Mouse (Mus musculus): ENCODE measurements around the gene Spem1.
"Not testable (repeated sequence)": the region's sequence is repeated elsewhere in the genome, so short reads cannot be mapped to it uniquely, and the experiment has no call there.

The Spem1 gene

DNA sequence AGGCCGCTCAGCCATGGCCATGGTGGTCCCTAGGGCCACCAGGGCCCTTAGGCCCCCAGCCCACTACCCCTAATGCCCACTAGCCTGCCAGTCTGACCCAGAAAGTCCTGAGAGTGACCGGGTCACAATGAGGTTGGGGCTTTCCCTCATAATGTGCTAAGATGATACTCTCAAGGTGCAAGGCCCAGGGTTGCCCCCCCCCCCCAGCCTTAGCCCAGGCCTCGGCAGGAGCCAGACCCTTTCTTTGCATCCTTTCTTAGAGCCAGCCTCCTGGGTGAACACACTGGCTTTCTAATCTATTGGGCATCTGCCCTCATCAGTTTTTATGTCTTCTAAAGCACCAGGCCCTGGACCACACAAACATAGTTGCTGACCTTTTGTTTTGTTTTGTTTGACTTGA, at the start of gene Spem1:
Spem1 (minus strand) TSS at position 101 of the 400 bp plus-strand sequence.
- DNase-seq (ENCODE audit: low spot score), result no peak

DNA sequence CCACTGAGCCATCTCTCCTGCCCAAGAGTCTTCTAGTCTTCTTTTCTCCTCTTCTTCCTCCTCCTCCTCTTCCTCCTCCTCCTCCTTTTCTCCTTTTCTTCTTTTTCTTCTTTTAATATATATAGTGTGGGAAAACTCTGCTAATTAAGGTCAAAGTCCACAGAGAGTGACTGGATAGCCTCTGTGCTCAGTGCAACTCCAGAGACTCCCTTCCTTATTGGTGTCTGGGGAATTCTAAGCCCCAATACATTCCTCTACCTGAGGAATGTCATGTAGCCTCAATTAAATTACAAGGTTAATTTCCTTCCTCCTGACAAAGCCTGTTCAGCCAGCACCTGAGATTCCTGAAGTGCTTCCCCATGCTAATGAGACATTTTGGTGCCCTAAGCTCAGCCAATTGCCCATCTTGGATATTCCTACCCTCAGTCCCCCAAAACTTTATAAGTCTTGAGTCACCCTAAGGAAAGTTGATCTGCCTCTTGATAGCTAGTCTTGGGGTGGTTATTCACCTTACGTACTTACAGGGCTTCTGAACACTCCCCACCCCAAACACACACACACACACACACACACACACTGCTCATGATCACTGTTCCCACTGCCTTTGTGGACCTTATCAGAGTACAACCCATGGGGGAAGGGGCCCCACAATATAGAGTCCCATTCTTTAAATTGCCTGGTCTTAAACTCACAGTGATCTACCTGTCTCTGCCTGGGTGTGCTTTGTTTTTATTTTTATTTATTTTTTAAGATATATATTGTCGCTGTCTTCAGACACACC, 48.5 kb upstream of the Spem1 start:
- DNase-seq (ENCODE audit: low spot score), result no peak

GRCm38 (mm10) chr11:69867335-69867734, 45.4 kb upstream of the Spem1 start:
- no peak for DNase-seq (ENCODE audit: low spot score)

DNA sequence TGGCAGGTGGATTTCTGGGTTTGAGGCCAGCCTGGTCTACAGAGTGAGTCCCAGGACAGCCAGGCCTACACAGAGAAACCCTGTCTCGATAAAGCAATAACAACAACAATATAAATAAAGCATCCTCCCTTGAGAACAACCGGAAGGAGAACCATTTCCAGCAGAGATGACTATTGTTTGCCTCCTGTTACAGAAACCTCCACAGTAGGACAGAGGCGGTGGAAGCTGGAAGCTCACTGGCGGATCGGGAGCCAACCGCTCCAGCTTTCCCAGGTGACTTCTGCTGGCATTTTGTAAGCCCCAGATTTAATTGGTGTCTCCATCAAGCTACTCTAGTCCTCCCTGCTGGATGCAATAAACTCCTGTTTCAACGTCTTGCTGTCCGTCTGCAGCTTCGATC, 43.6 kb upstream of the Spem1 start:
- DNase-seq (ENCODE audit: low spot score), result no peak

DNA sequence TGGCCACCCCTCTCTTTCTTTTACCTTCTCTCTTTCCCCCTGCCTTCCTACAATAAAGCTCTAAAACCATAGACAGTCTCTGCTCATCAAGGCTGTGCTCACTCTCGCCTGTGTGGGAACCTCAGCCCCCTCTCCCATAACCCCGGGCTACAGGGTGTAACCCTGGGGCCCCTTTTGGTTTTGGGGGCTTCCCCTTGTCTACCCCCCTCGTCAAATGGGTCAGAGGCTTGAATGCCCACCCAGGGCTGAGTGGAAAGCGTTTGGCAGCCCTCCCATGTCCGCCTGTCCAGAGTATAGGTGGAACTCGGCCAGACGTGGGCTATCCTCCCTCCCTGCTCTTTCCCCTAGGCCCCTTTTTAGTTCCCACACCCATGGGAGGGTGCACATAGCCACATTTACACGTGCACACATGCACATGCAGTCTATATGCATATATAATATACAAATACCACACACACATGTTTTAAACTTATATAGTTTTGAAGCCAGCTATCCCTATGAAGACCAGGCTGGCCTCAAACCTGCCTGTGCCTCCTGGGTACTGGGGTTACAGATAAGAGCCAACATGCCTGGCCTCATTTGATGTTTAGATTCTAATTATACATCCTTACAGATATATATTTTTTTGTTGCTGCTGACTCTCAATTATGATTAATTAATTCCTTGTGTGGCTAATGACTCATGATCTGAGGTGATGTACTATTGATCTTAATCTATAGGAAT, 42.3 kb upstream of the Spem1 start:
- DNase-seq (ENCODE audit: low spot score), result no peak

DNA sequence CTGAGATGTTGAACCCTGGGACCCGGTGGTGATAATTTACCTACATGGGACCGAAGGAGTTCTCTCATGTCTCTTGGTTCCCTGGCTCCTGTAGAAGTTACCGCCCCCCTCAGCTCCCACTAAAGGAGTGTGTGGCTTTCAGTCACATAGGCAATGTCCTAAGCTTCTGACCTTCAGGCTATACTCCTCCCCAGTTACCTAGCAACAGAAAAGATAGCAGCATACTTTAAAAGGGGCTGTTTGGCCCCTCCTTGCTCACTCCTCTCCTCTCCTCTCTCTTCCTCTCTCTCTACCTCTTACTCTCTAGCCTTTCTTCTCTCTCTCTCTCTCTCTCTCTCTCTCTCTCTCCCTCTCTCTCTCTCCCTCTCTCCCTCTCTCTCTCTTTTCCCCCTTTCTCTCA, 41.7 kb upstream of the Spem1 start:
- not testable (repeated sequence) for DNase-seq (ENCODE audit: low spot score)

- DNase-seq (ENCODE audit: low spot score), result no peak
Observed at GRCm38 (mm10) chr11:69858113-69858998, 36.4 kb upstream of the Spem1 start, which contains the start of gene Tnk1. Gene Tnk1 (minus strand): TSS chr11:69858730.

DNA sequence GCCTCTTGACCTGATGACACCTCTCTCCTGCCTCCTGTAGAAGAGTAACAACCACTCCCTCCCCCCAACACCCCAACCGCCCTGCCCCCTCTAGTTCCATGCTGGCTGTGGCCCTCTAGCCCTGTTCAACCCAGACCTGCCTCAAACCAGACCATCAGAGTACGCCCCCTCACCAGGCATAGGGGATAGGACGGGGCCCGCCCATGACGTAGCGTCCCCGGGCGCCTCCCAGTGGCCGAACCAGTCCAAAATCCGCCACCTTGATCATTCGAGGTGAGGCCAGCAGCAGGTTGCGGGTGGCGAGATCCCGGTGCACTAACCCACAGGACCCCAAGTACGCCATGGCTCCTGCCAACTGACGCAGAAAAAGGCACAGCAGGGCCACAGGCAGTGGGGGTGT, 33.4 kb upstream of the Spem1 start:
- no peak for DNase-seq (ENCODE audit: low spot score)

DNA sequence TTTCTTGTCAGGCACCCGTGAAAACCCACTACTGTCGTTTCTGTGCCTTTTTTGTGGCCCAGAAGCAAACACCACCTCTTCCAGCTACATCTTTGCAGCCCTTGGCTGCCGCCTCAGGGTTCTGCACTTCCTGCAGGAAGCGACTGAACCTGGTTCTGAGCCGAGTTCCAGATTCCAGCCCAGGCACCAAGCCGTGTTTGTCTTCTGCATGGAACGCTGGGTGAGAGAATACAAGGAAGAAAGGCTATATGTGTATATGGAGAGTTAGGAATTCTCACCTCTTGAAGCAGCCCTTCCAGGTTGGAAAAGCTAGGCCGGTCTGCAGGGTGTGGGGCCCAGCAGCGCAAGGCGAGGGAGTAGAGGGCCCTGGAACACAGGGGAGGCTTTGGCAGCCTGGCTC, 32.7 kb upstream of the Spem1 start:
- DNase-seq (ENCODE audit: low spot score), result no peak

DNA sequence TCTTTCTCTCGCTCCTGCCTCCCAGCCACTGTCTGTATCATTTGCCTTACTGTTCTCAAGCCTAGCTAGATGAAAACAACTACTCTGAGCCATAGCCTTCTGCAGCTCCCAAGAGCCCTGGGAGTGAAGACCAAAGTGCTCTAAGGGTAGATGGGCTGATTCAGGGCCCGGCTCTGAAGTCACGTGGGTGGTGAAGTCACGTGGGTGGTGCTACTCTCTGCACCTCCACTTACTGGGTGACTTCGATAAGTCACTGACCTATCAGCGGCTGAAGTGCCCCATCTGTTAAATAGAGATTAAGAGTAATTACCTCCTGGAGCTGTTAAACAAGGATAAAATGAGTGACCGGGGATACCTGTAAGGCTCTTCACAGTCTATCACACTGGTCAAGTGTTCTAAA, 32.0 kb upstream of the Spem1 start:
- DNase-seq (ENCODE audit: low spot score), result no peak

- no peak for DNase-seq (ENCODE audit: low spot score)
Observed at GRCm38 (mm10) chr11:69850754-69851153, 28.8 kb upstream of the Spem1 start.

DNA sequence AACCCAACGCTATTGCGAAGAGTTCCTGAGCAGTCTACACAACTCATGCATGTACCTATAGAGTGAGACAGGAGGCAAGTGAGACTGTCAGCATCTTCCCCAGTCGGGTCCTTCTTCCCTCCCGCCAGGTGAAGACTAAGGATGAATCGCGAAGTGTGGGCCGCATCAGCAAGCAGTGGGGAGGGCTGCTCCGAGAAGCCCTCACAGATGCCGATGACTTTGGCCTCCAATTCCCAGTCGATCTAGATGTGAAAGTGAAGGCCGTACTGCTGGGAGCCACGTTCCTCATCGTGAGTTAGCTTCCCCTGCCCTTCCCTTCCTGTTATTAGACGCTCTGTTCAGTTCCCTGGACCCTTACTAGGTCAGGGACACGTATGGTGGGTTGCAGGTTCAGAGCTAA, 27.9 kb upstream of the Spem1 start:
- no peak for DNase-seq (ENCODE audit: low spot score)

GRCm38 (mm10) chr11:69849128-69849527, 27.1 kb upstream of the Spem1 start:
- no peak for DNase-seq (ENCODE audit: low spot score)

- no peak for DNase-seq (ENCODE audit: low spot score)
Observed at GRCm38 (mm10) chr11:69848021-69848420, 26.0 kb upstream of the Spem1 start.

- DNase-seq (ENCODE audit: low spot score), result no peak
Observed at GRCm38 (mm10) chr11:69846738-69847688, 25.0 kb upstream of the Spem1 start.

DNA sequence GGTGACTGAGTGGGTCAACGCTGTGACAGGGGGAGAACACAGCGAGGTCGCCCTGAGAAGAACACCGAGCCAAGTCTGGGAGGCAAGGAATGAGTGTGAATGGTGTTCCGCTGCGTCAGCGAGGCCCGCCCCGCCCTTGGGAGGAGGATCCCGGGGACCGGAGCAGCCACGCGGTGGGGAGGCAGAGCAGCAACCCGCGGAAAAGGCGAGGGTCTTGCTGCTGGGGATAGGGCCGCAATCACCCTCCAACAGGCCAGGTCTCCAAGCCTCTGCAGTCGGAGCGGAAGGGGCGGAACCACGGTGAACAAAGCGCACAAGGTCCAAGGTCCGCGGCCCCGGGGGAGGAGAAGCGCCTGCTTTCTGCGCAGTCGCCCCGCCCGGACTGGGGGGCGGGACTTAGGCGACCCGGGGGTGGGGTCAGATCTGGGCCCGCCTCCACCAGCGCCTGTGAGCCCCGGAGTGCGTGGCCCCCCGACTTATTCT, 24.3 kb upstream of the Spem1 start, which contains the start of gene Plscr3:
Plscr3 (plus strand) TSS at position 179 of the 483 bp plus-strand sequence.
- peak; percentile 88 for DNase-seq (ENCODE audit: low spot score)

GRCm38 (mm10) chr11:69838714-69839104, 16.7 kb upstream of the Spem1 start:
- DNase-seq (ENCODE audit: low spot score), result no peak

DNA sequence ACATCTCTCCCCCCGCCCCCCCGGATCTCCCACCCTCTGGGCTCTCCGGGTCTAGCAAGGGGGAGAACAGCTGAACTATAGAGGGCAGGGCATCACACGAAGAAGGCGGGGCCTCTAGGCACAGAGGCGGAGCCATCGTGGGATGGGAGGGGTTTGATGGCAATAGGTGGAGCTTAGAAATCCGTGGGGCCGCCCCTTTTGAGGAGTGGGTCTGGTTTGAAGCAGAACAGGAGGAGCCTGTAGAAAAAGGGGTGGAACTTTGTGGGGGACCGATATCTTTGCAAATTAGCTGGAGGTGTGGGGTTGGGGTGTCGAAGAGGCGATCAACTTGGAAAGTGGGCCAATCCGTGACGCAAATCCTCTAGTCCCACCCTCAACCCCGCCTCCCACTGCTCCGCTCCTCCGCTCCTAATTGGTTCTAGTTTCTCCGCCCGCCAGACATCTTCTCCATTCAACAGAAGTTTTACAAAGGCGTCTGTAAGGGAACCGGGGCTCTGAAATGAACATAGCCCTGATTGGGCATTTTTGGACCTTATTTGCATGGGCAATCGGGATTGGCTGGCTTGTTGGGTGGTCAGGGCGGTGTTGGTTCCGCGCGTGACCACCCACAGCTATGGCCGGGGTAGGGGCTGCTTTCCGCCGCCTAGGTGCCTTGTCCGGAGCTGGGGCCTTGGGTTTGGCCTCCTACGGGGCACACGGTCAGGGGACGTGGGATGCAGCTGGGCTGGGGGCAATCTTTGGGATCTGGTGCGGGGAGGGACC, 16.2 kb upstream of the Spem1 start, which contains the start of gene Tmem256:
Tmem256 (plus strand) TSS at position 563 of the 762 bp plus-strand sequence.
- peak; percentile 96 for DNase-seq (ENCODE audit: low spot score)

- DNase-seq (ENCODE audit: low spot score), result no peak
Observed at GRCm38 (mm10) chr11:69837604-69837951, 15.6 kb upstream of the Spem1 start, which contains the start of gene Nlgn2. Gene Nlgn2 (minus strand): TSS chr11:69837784.

Measured in ovary, adult 18-20 months (tissue).